Mouse (Mus musculus): ENCODE measurements at regions not wholly inside any gene's neighbourhood (a gene's known extent, or its start where the extent isn't known, plus 50 kb on each side); places are given as distances from the start of the nearest gene placed in this dataset.

DNA sequence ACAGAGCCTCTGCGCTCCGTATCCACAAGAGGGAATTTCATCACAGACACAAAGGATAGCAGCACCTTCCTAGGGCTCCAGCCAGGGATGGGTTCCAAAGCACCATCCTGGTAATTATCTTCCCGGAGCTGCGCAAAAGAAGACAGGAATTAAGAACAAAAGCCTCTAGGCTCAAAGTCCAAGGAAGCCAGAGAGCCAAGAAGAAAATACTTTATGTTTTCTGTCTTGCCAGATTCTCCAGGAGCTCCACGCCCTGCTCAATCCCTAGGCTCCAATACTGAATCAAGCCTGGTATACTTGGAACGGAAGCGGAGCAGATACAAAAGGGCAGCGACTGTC, 54.4 kb downstream of the Irf2bpl start:
- H3K4me3 ChIP-seq (ENCODE audit: insufficient read depth, low read depth, low read length): no peak overlapping the region
- peaks cover 53% of the 10 kb centered on the region for H3K4me1 ChIP-seq (ENCODE audit: control insufficient read depth, insufficient read depth, insufficient read length, low read length)
- no peak overlapping the region; the same call in 1 of the 2 replicates for H3K27ac ChIP-seq (replicated peaks; ENCODE audit: low read depth, low read length)

DNA sequence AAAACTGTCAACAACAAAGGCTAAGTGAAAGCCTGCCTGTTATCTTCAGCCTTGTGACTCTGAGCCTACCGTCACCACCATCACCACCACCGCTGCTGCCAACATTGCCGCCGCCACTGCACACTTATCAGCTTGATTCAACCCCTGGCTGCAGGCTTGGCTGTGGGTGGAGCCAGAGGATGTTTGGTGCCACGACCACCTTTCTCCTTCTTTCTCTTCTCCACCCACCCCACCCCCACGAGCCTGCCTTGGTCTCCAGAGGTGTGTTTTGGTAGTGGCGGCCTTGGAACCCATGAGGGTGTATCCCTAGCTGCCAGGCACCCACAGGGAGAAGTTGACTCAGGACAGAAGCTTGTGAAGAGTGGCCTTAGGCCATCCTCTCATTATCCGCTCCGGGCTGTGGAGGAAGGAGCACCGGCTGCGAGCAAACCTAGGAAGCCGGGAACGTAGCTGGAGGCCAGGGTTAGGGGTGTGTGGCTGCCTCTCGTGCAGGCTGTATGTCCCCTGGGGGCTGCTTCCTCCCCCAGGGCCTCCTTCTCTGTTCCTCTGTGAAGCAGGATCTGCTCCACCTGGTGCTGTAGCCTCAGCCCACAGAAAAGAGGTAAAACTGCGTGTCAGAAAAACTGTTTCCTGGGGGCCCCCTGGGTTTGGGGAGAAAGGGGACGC, 54.9 kb downstream of the Irf2bpl start:
- peaks cover 58% of the 10 kb centered on the region for H3K4me1 ChIP-seq (ENCODE audit: control insufficient read depth, insufficient read depth, insufficient read length, low read length)
- H3K4me3 ChIP-seq (ENCODE audit: insufficient read depth, low read depth, low read length): no peak overlapping the region
- H3K27ac ChIP-seq (replicated peaks; ENCODE audit: low read depth, low read length): no peak overlapping the region

DNA sequence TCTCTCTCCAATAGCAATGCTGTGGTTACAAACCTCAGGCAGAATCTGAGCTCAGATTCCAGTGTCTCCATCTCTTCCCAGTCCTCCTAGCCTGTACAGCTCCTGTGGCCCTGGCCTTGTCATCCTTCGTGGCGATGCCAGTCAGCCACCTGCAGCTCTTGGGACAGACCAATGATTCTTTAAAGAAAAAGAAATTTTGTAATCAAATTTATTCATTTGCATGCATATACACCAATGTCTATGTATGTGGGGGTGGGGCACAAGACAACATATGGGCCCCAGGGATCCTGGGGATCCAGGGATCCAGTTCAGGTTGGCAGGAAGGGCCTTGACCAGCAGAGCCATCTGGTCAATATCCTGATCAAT, 57.4 kb downstream of the Irf2bpl start:
- Histone ChIP-seq H3K4me3 (ENCODE audit: insufficient read depth, low read depth, low read length) (no peak overlapping the region), H3K27ac (replicated peaks; ENCODE audit: low read depth, low read length) (0 out of 2 replicates have a peak overlapping the region, but pooled peaks have one; percentile 0), H3K4me1 (ENCODE audit: control insufficient read depth, insufficient read depth, insufficient read length, low read length) (peaks cover 45% of the 10 kb centered on the region)

DNA sequence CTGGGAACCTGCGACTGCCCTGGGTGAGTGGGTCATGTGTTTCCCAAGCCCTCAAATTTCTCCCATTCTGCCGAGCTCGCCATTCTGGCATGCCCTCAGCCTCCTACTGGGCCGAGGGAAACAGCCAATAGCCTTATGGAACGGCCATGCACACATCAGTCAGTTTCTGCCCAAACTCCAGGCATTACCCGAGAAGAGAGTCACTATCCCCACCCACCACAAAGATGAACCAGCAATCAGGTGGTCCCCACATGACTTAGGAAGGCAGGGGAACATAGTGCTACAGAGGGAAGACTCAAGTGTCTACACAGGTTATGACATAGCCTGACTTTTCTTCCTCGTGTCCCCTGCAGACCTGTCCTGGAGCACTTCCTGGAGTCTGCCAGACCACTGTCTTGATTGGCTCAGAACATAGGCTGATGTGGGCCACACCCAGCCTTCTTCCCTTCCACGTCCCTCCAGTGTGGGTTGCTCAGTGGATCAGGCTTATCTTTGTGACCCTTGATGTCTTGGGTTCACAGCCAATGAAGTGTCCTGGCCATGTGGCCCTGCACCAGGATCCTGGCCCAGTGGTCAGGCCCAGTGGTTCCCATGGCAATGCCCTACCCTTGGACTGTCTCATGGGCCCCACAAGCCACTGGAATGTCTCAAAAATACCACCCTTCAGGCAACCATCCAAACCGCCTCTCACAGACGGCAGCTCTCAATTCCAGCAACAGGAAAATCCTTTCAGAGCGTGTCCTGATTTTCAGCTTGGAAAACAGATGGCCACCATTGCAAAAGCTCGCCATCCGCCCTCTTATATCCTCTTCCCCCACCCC, 58.0 kb downstream of the Irf2bpl start:
- H3K27ac ChIP-seq (replicated peaks; ENCODE audit: low read depth, low read length): peak overlapping the region; percentile 12; the same call in 1 of the 2 replicates
- H3K4me3 ChIP-seq (ENCODE audit: insufficient read depth, low read depth, low read length): no peak overlapping the region
- peaks cover 41% of the 10 kb centered on the region for H3K4me1 ChIP-seq (ENCODE audit: control insufficient read depth, insufficient read depth, insufficient read length, low read length)

DNA sequence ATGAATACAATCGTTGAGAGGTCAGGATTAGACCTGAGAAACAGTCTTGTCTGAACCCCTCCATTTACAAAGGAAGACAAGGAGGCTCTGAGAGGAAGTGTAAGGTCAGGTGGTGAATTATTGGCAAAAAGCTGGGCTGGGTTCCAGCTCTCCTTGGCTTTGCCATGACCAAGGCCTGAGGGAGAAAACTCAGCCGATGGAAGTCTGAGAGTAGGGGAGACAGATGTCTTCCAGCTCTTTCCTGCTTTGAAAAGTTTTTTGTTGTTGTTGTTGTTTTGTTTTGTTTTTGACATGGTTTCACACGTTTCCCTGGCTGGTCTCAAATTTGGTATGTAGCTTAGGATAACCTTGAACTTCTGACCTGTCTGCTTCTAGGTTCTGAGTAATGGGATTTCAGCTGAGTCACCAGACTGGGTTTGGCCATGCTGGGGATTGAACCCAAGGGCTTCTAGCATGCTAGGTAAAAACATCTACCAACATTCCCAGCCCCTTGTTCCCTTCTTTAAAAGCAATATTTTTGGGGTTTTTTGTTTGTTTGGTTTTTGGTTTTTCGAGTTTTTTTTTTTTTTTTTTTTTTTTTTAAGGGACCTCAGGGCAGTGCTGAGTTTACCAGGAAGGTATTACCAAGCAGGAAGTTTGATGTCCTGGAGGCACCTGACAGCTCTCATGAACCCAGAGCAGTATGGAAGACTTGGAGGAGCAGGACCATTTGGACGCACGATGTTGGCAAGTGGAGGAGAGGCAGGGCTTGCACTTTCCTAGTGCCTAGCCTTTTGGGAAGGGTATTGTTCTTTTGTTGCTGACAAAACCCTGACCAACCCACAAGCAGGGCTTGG, 58.8 kb downstream of the Irf2bpl start:
- peak overlapping the region; percentile 80 for H3K27ac ChIP-seq (replicated peaks; ENCODE audit: low read depth, low read length)
- H3K4me3 ChIP-seq (ENCODE audit: insufficient read depth, low read depth, low read length): no peak overlapping the region
- H3K4me1 ChIP-seq (ENCODE audit: control insufficient read depth, insufficient read depth, insufficient read length, low read length): peaks cover 38% of the 10 kb centered on the region

DNA sequence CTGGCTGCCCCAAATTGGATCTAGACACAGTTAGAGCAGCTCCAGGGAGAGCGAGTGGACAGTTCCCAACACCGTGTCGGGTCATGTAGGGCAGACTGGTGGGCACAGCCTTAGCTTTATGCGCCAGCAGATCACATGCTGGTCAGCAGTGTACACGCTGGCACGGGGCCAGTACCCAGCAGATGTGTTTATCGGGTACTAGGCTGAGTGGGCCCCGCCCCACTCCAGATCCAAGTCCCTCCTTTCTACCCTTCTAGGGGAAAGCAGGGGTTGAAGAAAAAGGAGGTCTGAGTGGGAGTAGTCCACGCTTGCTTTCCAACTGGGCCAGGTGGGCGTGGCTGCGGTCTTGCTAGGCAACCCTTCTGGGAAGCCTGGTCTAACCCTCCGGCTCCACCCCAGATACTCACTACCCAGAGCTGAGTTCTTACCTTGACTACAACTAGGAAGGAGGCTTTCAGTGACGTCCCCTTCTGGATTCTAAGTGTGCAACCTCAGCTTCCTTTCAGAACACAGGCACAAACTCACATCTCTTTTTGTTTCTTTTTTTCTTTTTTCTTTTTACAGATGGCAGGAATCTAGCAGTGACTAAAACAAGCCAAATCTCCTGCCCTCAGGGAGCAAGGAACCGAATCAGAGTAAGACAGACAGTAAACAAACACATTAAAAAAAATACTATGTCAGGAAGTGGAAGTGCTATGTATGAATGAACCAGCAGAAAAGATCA, 59.6 kb downstream of the Irf2bpl start:
- H3K4me1 ChIP-seq (ENCODE audit: control insufficient read depth, insufficient read depth, insufficient read length, low read length): peaks cover 35% of the 10 kb centered on the region
- peak overlapping the region; percentile 80 for H3K27ac ChIP-seq (replicated peaks; ENCODE audit: low read depth, low read length)
- no peak overlapping the region for H3K4me3 ChIP-seq (ENCODE audit: insufficient read depth, low read depth, low read length)

DNA sequence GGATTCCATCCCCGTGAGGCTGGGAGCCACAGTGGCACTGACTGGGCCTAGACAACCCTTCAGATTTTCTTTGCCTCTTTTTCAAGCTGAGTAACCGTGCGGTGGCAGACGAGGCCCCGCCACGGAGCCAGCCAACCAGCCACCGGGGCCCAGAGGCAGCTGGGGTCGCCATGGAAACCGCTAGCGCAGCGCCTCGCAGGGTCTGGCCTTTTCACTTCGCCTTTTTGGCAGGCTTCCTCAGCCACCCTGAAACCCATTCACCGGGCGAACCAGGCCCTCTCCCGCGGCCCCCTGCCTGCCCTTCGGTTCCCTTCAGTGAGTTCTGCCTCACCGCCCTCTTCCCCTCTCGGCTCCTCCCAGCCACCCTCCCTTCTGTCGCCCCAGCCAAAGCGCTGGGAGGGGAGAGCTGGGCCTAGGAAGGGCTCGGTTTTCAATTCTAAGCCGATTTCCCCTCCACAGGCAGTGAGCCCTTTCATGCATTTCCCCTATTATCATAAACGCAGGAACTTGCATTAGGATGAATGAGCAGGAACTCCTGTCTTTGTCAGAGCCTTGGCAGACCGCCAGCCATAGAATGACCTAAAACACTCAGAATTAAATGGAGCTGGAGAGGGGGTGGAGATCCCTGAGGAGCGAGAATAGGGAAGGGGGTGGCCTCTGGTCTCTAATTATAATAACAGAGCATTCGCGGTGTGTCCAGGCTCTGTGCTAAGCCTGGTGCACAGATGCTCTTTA, 60.6 kb downstream of the Irf2bpl start:
- Histone ChIP-seq H3K27ac (replicated peaks; ENCODE audit: low read depth, low read length) (peak overlapping the region; percentile 95), H3K4me1 (ENCODE audit: control insufficient read depth, insufficient read depth, insufficient read length, low read length) (peaks cover 32% of the 10 kb centered on the region), H3K4me3 (ENCODE audit: insufficient read depth, low read depth, low read length) (peak overlapping the region; percentile 50)

DNA sequence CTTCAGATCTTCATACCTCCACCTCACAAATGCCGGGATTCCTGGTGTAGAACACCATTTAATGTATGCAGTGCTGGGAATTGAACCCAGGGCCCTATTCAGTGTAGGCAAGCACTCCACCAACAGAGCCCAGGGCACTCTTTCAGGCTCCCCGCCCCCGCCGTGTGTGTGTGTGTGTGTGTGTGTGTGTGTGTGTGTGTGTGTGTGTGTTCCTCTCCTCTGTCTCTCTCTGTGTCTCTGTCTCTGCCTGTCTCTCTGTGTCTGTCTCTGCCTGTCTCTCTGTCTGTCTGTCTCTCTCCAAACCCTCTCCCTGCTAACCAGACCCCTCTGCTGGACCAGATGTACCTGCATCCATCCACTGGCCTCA, 61.1 kb downstream of the Irf2bpl start:
- Histone ChIP-seq H3K27ac (replicated peaks; ENCODE audit: low read depth, low read length) (peak overlapping the region; percentile 95), H3K4me3 (ENCODE audit: insufficient read depth, low read depth, low read length) (peak overlapping the region; percentile 50), H3K4me1 (ENCODE audit: control insufficient read depth, insufficient read depth, insufficient read length, low read length) (peaks cover 37% of the 10 kb centered on the region)

DNA sequence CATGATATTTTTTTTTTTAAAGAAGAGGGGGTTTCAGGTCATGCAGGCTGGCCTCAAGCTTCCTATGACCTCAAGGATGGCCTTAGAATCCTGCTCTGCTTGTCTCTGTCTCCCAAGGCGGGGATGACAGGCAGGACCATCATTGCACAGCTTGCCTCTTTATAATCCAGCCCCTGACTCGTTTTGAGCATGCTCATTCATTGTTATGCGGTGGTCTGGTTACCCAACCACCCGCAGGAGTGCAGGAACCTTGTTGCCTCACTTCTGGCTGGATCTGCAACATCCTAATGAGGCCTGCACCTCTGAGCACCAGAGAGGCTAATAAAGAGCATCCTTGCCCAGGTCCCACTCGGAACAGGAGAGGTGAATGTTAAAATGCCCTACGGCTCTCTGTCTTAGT, 63.4 kb downstream of the Irf2bpl start:
- Histone ChIP-seq H3K4me3 (ENCODE audit: insufficient read depth, low read depth, low read length) (no peak overlapping the region), H3K27ac (replicated peaks; ENCODE audit: low read depth, low read length) (no peak overlapping the region), H3K4me1 (ENCODE audit: control insufficient read depth, insufficient read depth, insufficient read length, low read length) (peaks cover 46% of the 10 kb centered on the region)

DNA sequence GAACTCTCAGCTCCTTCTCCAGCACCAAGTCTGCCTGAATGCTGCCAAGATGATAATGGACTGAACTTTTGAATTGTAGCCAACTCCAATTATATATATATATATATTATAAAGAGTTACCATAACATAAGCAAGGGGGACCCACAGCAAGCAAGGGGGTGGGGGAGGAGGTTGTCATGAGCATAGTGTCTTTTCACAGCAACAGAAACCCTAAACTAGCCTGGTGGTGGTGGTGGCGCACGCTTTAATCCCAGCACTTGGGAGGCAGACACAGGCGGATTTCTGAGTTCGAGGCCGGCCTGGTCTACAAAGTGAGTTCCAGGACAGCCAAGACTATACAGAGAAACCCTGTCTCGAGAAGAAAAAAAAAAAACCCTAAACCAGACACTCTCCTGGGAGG, 65.0 kb downstream of the Irf2bpl start:
- H3K4me1 ChIP-seq (ENCODE audit: control insufficient read depth, insufficient read depth, insufficient read length, low read length): peaks cover 40% of the 10 kb centered on the region
- H3K27ac ChIP-seq (replicated peaks; ENCODE audit: low read depth, low read length): no peak overlapping the region; the same call in 1 of the 2 replicates
- H3K4me3 ChIP-seq (ENCODE audit: insufficient read depth, low read depth, low read length): no peak overlapping the region

DNA sequence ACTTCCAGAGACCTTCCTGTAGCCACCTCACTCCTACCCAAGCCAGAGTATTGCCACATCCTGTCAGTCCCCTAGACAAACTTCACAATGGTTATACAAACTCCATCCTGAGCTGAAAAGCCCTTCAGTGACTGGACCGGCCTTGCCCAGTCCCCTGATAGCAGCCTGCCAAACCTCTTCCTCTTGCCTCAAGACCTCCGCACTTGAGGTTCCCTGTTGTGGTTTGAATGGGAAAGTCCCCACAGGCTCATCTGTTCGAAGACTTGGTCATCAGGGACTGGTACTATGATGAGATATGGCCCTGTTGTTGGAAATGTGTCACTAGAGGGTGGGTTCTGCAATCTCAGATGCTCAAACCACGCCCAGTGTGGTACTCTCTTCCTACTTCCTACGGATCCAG, 65.4 kb downstream of the Irf2bpl start:
- no peak overlapping the region for H3K4me3 ChIP-seq (ENCODE audit: insufficient read depth, low read depth, low read length)
- H3K27ac ChIP-seq (replicated peaks; ENCODE audit: low read depth, low read length): no peak overlapping the region; the same call in 1 of the 2 replicates
- H3K4me1 ChIP-seq (ENCODE audit: control insufficient read depth, insufficient read depth, insufficient read length, low read length): peaks cover 39% of the 10 kb centered on the region

DNA sequence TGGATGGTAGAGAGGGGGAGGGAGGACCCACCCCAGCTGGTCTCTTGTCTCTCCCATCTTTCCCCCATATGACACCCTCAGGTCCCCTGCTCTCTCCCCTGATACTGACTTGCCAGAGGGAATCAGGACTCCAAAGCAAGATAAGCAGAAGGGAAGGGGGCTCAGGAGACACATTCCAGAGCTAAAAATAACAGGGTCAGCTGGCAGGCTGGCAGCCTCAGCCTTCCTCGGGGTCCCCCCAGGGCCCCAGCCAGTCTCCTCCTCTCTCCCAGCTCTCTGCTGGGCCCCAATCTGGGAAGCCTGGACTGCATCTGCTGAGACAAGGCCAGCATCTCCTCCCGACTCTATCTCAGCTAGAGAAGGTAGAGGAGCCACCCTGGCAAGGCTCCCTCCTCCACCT, 66.4 kb downstream of the Irf2bpl start:
- Histone ChIP-seq H3K4me3 (ENCODE audit: insufficient read depth, low read depth, low read length) (no peak overlapping the region), H3K4me1 (ENCODE audit: control insufficient read depth, insufficient read depth, insufficient read length, low read length) (peaks cover 35% of the 10 kb centered on the region), H3K27ac (replicated peaks; ENCODE audit: low read depth, low read length) (no peak overlapping the region)

DNA sequence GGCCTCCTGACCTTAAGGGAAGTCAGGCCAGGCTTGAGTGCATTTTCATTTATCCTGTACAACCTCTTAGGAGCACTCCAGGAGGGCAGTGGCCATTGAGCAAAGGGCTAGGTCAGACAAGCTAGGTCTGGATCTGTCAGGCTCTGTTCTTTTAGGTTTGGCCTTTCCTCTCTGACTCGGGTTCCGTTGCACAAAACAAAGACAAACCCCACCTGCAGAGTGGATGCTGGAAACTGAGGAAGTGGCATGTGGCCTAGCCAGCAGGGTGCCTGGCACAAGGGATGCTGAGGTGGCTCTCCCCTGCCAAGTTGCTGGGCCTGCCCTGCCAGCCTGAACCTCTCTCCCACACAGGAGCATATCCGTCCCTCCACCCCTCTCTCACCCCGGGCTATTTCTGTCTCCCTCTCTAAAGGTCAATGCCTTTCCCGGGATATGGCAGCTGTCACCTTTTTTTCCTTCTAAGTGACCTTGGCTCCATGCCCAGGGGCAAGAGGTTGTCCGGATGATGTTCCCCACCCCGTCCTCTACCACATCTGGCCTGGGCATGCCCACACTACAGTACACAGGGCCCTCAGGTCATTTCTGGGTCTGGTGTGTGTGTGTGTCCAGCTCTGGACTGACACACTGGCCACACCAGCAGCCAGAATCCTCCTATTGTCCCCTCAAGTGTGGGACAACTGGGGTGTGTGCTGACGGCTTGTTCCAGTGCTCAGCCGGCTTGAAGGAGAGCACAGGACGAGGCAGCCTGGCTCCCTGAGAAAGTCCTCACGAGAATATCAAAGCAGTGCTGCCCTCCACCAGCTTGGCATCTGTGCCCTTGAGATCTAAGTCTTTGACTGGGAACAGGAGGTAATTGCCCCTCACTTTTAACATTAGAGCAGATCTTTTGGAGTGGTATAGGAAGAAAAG, 67.6 kb downstream of the Irf2bpl start:
- peaks cover 35% of the 10 kb centered on the region for H3K4me1 ChIP-seq (ENCODE audit: control insufficient read depth, insufficient read depth, insufficient read length, low read length)
- peak overlapping the region; percentile 35 for H3K27ac ChIP-seq (replicated peaks; ENCODE audit: low read depth, low read length)
- H3K4me3 ChIP-seq (ENCODE audit: insufficient read depth, low read depth, low read length): no peak overlapping the region
